Mouse (Mus musculus): ENCODE results near the gene Tceal5.
A peak's percentile ranks its signal among the peaks of the same experiment; 100 is the strongest.

Tceal5 gene

DNA sequence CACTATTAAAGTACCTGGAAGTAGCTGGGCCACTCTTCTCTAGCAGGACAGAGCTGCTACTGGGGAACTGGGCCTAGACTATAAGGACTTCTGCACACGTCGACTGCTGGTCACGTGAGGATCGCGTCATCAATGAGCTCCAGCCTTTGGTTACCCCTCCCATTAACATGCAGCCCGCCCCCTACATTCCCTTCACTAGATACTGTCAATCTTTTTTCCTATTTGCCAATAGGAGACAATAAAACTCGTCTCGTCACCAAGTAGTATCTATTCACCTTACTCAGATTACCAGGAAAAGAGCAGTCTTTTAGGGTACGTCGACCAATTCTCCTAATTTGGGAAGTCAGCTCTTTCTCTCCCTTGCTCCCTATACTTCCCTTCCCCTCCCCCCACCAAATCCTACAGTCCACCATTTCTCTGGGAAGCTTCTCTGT is 31.5 kb downstream of the Tceal5 start, which contains the start of gene Tceal8:
Gene Tceal8, minus strand, starts transcription at position 225 of the 434 bp plus-strand sequence.
- peak; percentile 97 for DNase-seq (ENCODE audit: low read depth, low spot score)

DNA sequence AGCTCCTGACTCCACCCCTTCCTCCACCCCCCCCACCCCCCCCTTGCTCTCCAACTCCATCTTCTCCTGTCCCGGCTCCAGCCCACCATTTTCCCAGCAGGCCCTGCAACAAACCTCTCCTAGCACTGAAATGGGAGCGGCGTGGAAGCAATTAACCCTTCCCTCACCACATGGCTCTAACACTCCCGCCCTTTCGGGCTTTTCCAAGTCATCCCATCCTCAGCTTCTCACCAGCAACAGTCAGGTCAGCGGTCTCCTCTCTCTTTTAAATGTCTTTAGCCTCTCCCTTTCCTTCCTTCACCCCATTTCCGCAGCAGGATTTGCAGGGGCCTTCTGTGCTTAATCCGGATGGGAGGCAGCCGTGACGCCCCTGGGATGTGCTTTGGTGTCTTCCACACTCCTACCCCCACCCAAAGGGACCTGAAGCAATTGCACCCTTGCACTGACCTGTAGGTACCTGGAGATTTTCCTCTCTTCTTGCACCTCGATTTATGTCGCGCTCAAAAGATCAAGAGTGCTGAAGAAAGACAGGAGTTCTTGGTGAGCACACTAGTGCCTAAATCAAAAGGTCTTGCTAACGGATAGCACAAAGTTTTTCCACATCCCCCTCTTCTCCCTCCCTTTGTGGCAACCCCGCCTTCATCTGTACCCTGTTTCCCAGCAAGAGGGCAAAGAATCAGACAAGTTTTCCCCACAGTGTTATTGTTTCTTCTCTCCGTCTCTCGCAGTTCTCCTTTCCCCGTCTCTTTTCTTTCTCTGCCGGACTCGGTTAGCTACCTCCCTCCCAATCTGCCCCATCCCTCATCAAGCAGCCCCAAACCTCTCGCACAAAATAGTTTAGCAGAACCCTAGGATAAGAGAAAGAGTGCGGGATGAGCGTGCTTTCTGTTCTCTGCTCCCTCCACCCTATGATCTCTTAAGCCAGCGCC is 32.2 kb downstream of the Tceal5 start:
- peak; percentile 88 for DNase-seq (ENCODE audit: low read depth, low spot score)

DNA sequence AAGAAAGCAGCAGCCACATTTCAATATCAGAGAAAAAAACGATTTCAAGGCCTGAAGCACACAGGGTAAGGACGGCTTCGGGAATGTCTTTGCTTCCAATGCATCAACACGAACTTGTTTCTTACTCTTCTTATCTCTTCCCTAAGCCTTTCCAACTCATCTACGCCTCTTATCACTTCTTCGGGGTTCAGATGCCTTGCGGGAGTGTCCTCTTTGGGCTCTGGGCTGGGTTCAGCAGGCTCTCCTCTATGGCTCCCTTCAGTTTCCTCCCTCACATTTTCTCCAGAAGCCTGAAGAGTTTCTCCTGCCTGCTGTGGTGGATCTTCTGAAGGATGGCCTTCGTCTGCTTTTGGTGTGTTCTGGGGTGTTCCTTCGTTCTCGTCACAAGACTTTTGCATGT is 33.1 kb downstream of the Tceal5 start:
- DNase-seq (ENCODE audit: low read depth, low spot score): no peak
